Mouse (Mus musculus) lung, adult 2 months (tissue): ENCODE data around the gene Ciao2a.

Experiments
- CTCF ChIP-seq: fragments of 200-500 bp; IDR thresholded peaks from 2 replicates; pipeline ENCODE4 v1.5.1; 2011; ENCODE audit warnings: mild to moderate bottlenecking, low read length, control low read depth; ENCODE audit not compliant: insufficient read depth
- POLR2A ChIP-seq: fragments of 200-500 bp; IDR thresholded peaks from 2 replicates; pipeline ENCODE4 v1.6.1; 2011; ENCODE audit warnings: low read depth, mild to moderate bottlenecking, control low read depth, low read length, borderline replicate concordance; ENCODE audit errors: extremely low read depth

DNA sequence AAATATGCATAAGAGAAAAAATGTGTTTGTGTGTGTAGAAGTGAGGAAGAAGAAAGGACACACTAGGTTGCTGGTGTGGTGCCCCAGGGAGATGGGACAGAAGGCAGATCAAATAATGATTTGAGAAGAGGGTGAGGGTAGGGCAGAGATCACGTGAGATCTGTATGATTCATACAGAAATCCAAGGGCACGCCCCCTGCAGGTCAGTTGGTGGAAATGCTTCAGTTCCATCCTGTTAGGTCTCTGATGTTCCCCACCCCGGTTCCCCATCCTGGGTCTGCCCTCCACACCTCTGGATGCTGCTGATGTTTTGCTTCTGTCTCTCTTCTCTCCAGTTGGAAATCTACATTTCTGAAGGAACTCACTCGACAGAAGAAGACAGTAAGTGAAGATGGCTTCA lies 9.6 kb downstream of the Ciao2a start:
- TF ChIP-seq CTCF (peak; percentile 41; the same call in 1 of the 2 replicates), POLR2A (no peak)
